Mouse (Mus musculus) cerebellum, adult 11-12 months (tissue): Measurements from ENCODE around the gene Rnf43.

Source experiments
- DNase-seq: peaks from one replicate; pipeline ENCODE4 v3.0.0; 2022

The Rnf43 gene

GRCm38 (mm10) chr11:87761806-87762701 lies 99.5 kb downstream of the Rnf43 start:
- peak; percentile 34 for DNase-seq

- DNase-seq = peak; percentile 64
These were observed 100.3 kb downstream of the Rnf43 start for GRCm38 (mm10) chr11:87762702-87763385.

DNA sequence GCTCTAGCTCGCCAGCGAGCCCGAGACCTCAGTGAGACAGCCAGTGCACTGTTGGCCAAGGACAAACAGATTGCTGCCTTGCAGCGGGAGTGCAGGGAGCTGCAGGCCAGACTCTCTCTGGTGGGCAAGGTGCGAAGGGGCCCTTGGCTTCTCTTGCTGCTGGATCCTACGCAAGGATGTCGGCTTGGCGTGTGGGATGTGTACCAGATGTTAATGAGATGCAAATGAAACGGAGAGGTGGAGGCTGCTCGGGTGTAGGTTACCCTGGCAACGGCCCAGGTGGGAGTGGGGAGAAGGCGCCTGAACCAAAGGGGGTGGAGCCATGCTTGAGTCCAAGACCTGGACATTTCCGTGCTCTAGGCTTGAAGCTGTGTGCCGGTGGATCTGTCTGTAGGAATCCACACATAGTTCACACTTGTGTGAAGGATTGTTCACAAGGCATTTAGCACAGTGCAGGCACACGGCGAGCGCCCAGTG lies 101.0 kb downstream of the Rnf43 start:
- DNase-seq = peak; percentile 87

DNA sequence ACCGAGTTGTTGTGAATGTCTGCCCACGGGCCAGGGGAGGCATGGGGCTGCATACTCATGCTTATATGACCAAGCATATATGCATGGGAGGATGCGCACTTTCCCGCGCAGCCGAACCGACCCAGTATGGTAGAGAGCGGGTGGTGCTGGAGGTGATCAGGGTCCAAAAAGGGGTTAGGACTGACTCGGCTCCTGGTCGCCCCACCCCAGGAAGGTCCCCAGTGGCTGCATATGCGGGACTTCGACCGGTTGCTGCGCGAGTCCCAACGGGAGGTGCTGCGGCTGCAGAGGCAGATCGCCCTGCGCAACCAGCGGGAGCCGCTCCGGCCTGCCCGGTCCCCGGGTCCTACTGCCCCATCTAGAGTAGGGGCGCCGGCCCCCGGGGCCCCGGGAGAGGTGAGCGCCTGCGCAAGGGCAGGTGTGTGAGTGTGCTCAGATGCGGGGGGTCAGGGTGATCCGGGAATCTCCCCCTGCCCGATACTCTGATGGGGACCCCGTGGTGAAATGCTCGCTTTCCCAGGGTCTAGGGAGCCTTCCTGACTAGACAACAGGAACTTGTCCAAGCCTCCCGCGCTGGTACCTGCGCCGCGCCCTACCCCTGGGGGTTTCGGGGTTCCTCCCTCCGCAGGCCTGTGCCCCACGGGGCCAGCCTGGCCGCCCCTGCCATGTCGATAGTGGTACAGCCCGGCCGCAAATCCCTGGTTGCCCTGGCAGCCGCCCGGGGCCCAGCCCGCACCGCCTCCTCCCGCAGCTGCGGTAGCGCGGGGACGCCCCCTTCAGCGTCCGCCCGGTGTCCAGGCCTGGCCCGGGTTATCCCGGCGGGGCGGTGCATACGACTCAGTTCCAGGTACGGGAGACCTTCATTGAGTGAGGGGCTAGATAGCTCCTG lies 101.7 kb downstream of the Rnf43 start:
- DNase-seq = peak; percentile 84

GRCm38 (mm10) chr11:87768745-87769144 lies 106.2 kb downstream of the Rnf43 start:
- no peak for DNase-seq

DNA sequence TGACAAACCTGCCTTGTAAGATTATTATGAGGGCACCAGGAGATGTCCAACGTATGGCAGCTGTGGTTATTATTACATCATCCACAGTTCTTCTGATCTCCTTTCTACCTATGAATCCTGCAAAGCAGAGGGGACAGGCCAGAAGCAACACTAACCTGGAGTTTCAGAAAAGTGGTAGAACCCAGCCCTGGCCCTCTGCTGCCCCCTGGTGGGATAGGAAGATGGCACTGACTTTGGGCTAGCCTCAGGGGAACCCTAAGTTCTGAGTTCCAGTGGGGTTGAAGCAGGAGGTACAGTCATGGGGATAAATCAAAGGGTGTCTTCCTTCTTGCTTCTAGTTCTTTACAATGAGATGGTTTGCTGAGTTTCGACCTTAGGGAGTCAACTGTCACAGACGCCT lies 108.5 kb downstream of the Rnf43 start:
- DNase-seq = peak; percentile 53

- DNase-seq = no peak
These were observed 109.8 kb downstream of the Rnf43 start for GRCm38 (mm10) chr11:87772354-87772753.

DNA sequence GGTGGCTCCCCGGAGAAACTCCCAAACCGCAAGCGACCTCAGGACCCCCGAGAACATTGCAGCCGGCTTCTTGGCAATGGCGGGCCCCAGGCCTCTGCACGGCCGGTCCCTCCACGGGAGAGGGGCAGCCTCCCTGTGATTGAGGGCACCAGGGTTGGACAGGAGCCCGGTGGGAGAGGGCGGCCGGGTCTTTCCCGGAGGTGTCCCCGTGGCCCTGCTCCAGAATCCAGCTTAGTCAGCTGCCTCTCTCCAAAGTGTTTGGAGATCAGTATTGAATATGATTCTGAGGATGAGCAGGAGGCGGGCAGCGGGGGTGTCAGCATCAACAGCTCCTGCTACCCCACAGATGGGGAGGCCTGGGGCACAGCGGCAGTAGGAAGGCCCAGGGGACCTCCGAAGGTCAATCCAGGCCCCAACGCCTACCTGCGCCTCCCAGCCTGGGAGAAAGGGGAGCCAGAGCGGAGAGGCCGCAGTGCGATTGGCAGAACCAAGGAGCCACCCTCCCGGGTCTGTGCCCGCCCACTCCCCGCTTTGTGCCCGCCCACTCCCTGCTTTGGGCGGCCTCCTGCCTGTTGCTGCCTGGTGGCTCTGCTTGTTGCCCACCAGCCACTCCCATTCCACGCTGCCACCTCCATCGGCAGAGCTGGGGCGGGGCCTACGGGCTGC lies 115.7 kb downstream of the Rnf43 start:
- peak; percentile 93 for DNase-seq

- no peak for DNase-seq
These were observed 116.4 kb downstream of the Rnf43 start for GRCm38 (mm10) chr11:87778915-87779314.

GRCm38 (mm10) chr11:87779392-87779791 lies 116.9 kb downstream of the Rnf43 start:
- DNase-seq = no peak

DNA sequence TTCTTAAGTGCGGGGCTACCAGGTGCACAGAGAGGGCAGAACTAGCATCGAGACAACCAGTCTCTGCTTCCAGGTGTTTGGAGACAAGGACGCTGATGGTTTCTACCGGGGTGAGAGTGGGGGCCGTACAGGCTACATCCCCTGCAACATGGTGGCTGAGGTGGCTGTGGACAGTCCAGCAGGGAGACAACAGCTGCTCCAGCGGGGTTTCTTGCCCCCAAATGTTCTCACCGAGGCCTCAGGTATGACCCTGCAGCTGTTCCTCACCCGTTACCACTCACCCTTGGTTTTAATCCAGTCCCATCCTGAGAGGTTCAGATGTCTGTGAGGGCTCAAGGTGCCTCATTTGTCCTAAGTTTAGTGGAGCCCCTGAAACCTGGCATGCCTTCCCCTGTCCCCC lies 117.6 kb downstream of the Rnf43 start:
- DNase-seq = peak; percentile 39
